Mouse (Mus musculus): ENCODE measurements around the gene Lhx1.

The Lhx1 gene

DNA sequence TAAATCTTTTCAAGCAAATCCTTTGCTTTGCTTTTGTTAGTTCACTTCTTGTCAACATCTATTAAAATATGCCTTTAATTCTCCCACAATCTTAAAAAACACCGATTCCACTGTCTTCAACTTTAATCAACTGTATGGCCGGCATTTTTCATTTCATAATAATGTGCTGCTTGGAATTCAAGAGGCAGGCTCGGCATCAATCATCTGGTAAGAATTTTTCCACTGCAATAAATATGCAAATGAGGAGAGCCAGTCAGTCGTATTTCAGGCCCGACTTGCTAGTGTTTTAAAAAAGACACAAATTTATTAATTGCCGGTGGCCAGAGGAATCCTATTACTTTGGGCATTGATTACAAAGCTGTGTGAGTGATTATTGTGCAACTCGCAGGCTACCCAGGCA, 43.7 kb downstream of the Lhx1 start:
- DNase-seq (ENCODE audit: low spot score) = no peak

DNA sequence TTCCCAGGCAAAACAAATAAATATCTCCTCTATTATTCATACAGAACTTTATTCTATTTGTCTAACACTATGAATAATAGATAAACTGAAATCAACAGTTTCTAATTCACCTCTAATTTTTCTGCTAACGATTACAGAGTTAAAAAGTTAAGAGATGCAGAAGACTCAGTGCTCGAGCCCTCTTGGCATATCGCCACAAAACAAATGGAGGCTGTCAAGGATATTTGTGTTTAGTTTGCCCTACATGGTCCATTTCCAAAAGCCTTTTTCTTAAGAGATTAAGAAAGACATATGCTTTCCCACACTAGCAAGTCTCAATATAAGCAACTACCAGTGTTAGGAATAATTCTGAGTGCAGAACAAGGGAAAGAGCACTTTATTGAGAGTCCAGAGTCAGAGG, 44.9 kb downstream of the Lhx1 start:
- peak; percentile 70 for DNase-seq (ENCODE audit: low spot score)

DNA sequence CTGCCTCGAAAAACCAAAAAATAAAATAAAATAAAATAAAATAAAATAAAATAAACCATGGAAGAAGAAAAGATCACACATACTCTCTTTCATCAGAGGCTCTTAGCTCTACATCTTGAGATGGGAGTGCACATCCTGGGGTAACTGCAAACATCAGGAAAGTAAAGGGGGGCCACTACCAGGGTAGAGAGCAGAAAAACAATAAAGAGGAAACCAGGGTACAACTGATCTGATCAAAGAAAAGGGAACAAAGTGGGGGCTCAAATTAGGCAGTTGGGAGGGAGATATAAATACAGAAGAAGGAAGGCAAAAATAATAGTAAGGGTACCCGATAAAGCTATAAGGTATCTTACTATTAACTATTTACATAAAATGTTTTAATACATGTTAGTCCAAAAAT, 48.7 kb downstream of the Lhx1 start:
- DNase-seq (ENCODE audit: low spot score) = no peak

- no peak for DNase-seq (ENCODE audit: low spot score)
These were observed 49.3 kb downstream of the Lhx1 start for GRCm38 (mm10) chr11:84475991-84476390.

DNA sequence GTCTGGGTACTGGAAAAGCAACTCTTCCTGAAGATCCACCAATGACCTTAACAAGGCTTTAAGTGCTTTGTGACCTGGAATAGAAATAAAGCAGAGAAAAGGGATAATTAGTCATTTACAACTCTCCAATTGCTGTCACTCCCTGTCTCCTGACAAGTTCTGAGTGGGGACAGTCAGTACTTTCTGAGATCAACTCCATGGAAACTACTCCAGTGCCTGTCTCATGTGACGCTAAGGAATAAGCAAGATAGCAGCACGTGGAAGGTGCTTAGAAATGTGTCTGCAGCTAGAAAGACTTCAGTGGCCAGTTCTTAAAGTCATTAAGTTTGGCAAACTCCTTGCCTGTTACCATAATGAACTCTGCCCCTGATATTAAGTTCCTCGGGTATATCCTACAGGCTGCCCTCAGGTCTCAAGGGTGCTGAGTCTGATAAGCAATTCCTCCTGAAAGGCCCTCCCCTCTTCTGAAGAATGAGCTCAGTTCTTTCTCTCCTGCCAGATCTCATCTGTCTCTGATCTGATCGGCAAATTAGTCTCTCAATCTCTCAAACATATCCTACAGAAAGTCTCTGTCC, 52.2 kb downstream of the Lhx1 start:
- no peak for DNase-seq (ENCODE audit: low spot score)

Data from adipocyte (in vitro differentiated cells).